Mouse (Mus musculus) liver, embryonic 15.5 days (tissue): Measurements from ENCODE around the gene Cav3. TPM values are rescaled to one million over a fixed set of nuclear protein-coding genes. Genes with fewer than 3 reads are reported as not detected.

Source experiments
- ATAC-seq: fragments of 200-750 bp; cut with Nextera tagmentation; 2 replicates; pipeline ENCODE4 v1.8.0; 2017; ENCODE audit warnings: moderate number of reproducible peaks, mild to moderate bottlenecking, moderate library complexity; ENCODE audit not compliant: insufficient read depth
- H3K27ac ChIP-seq: fragments of 300-500 bp; sonication (generic); replicated peaks from 2 replicates; pipeline ENCODE4 v1.5.1; 2015; ENCODE audit warnings: mild to moderate bottlenecking, inconsistent platforms
- H3K27me3 ChIP-seq: fragments of 300-500 bp; sonication (generic); 2 replicates; pipeline ENCODE4 v1.6.1; 2015; ENCODE audit warnings: mild to moderate bottlenecking, inconsistent platforms
- H3K36me3 ChIP-seq: fragments of 300-500 bp; sonication (generic); replicated peaks from 2 replicates; pipeline ENCODE4 v1.6.1; 2015; ENCODE audit warnings: moderate library complexity, mild to moderate bottlenecking, inconsistent platforms
- H3K4me1 ChIP-seq: fragments of 300-500 bp; sonication (generic); replicated peaks from 2 replicates; pipeline ENCODE4 v1.6.1; 2015; ENCODE audit warnings: inconsistent platforms
- H3K4me2 ChIP-seq: fragments of 300-500 bp; sonication (generic); 2 replicates; pipeline ENCODE4 v1.6.1; 2015; ENCODE audit warnings: moderate library complexity, mild to moderate bottlenecking, inconsistent platforms
- H3K4me3 ChIP-seq: fragments of 300-500 bp; sonication (generic); replicated peaks from 2 replicates; pipeline ENCODE4 v1.5.1; 2015; ENCODE audit warnings: mild to moderate bottlenecking, inconsistent platforms
- H3K9ac ChIP-seq: fragments of 300-500 bp; sonication (generic); 2 replicates; pipeline ENCODE4 v1.6.1; 2015; ENCODE audit warnings: moderate library complexity, mild to moderate bottlenecking, inconsistent platforms
- H3K9me3 ChIP-seq: fragments of 300-500 bp; sonication (generic); replicated peaks from 2 replicates; pipeline ENCODE4 v1.6.1; 2016; ENCODE audit warnings: inconsistent platforms
- WGBS: fragments of 180-500 bp; shearing (Covaris S2); methylation state at CpG from one replicate; pipeline ENCODE4 v1.1.7; 2015; ENCODE audit warnings: mixed read lengths; ENCODE audit not compliant: insufficient replicate concordance; 5-methylcytosine and 5-hydroxymethylcytosine counted together
- polyA plus RNA-seq: library from polyadenylated mRNA; unstranded; fragments of >200 nt; fragmentation: Nextera tagmentation; extraction: Ambion mirVana; gene quantifications from 2 replicates; pipeline ENCODE4 v1.2.1, GENCODE M21; 2015

Cav3 gene
- 1.6 and 2.1 TPM in 2 replicates for polyA plus RNA-seq

DNA sequence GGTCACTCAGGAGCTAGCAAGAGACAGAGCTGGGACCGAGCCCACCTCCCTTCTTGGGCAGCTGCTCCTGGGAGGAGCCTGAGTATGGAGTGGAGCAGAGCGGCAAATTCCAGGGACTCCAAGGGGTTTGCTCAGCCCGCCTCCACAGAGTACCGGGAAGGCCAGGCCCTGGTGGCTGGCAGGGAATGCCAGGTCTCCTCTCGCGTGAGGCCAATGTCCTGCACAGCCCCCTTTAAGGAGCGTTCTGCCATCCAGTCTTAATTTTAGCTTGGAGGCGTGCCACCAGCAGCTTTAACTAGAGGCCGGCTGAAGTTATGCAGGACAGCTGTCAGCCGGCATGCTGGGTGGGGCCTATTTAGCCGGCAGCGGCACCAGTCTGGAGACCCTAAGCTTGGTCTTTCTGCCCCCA lies at the start of gene Cav3:
Gene Cav3 (plus strand): TSS at position 165 of the 409 bp plus-strand sequence.
- Histone ChIP-seq H3K36me3 (no peaks in the 10 kb centered on the region), H3K9ac (no peak within 1 kb of the TSS), H3K4me3 (no peak within 1 kb of the TSS), H3K4me1 (no peaks in the 10 kb centered on the region), H3K4me2 (no peak within 1 kb of the TSS), H3K27ac (no peak within 1 kb of the TSS), H3K27me3 (no peaks in the 10 kb centered on the region), H3K9me3 (no peaks in the 10 kb centered on the region)
- ATAC-seq: no peak
- 69% methylated on average over 12 of the region's 12 CpGs for WGBS

DNA sequence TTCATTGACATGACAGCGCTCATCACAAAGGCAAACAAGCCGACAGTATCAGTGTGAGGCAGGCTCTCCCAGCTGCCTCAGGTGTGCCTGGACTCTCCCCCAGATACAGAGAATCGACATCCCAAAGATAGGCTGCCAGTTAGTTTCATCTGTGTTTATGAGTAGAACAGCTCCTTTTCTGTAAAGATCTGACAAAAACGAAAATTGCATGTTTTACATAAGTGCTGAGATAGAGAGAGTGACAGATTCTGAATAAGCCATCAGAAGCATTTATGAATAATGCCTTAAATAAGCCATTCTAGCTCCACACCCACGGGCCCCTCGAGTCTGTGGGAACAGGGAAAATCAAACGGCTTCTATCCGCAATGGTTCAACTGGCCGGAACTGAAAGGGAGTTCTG lies 40.0 kb upstream of the Cav3 start:
- Histone ChIP-seq H3K9ac (no peak overlapping the region), H3K4me1 (no peaks in the 10 kb centered on the region), H3K27ac (no peak overlapping the region), H3K9me3 (no peaks in the 10 kb centered on the region), H3K4me2 (no peak overlapping the region), H3K4me3 (no peak overlapping the region), H3K36me3 (no peaks in the 10 kb centered on the region), H3K27me3 (no peaks in the 10 kb centered on the region)
- no peak for ATAC-seq
- WGBS: 61% methylated on average over 9 of the region's 9 CpGs

DNA sequence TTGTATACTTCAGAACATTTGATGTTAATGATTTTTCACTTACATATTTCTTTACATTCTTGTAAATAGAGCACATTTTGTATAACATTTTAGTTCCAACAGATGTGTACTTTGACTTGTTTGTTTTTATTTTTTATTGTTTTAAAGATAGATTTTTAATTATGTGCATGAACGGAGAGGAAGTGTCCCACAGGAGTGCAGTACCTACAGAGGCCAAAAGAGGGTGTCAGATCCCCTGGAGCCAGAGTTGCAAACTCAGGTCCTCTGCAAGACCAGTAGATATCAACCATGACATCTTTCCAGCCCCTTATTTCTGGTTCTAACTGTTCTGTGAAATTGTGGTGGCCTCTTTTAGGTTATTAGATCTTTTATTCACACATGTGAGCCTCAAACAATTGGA lies 38.4 kb upstream of the Cav3 start:
- Histone ChIP-seq H3K27ac (no peak overlapping the region), H3K4me2 (no peak overlapping the region), H3K9me3 (no peaks in the 10 kb centered on the region), H3K27me3 (no peaks in the 10 kb centered on the region), H3K4me3 (no peak overlapping the region), H3K36me3 (no peaks in the 10 kb centered on the region), H3K4me1 (no peaks in the 10 kb centered on the region), H3K9ac (no peak overlapping the region)
- WGBS: 86% methylated on average over 1 of the region's 1 CpGs
- no peak for ATAC-seq

DNA sequence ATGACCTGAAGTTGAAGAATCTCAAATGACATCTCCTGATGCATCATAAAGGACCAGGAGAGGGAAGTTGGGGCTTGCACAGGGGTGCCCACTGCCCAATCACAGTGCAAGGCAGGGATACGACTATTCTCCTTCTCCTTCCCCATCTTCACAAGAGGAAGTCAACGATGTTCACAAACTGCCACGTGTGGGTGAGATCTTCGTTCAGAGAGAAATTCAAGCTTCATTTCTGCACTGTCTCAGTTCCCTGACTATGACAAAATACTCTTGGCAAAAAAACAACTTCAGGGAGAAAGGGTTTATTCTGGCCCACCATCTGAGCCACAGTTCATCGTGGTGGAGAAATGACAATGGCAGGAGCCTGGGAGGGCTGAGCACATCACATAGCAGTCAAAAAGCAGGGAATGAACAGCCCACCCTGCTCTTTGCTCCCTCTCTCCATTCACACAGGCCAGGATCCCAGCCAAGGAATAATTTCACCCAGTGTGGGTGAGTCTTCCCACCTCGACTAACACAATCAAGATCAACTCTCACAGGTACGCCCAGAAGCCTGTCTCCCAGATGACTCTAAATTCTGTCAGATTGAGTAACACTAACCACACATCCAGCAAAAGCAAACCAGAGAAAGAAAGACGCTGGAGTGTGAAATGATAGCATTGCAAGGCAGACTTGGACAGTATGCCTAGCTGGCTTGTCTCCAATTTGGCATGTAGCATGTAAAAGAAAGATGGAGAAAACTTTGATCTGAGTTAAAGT lies 35.4 kb upstream of the Cav3 start:
- H3K4me2 ChIP-seq: no peak overlapping the region
- H3K27ac ChIP-seq: no peak overlapping the region
- H3K9ac ChIP-seq: no peak overlapping the region
- no peaks in the 10 kb centered on the region for H3K27me3 ChIP-seq
- no peak for ATAC-seq
- no peak overlapping the region for H3K4me3 ChIP-seq
- no peaks in the 10 kb centered on the region for H3K4me1 ChIP-seq
- no peaks in the 10 kb centered on the region for H3K36me3 ChIP-seq
- no peaks in the 10 kb centered on the region for H3K9me3 ChIP-seq
- WGBS: 55% methylated on average over 8 of the region's 8 CpGs

DNA sequence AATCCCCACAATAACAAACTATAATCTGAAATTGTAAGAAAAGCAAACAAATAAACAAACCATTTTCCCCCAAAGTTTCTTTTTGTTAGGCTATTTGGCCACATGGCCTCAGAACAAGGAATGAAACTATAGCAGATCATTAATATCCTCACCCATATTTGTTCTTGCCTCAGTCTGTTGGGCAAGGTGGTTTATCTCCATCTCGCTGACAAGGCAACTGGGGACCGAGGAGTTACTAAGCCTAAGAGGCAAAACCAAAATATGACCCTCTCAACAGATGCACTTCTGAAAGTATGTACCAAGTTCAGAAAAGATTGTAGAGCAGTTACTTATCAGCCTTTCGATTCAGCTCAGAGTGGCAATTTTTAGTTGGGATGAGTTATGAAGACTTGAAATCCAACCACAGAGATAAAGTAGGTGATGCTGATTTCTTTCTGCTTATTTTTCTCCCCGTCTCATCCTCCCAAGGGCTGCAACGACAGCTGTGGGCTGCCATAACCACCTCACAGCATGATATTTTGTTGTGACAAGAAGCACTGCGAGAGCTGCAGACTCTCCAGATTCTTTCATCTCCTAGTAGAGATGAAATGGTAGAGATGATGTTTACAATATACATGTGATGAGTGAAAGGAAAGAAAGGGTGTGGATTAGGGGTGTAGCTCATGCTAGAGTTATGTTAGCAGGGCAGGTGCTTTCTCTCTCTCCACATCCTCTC lies 33.1 kb upstream of the Cav3 start:
- no peaks in the 10 kb centered on the region for H3K4me1 ChIP-seq
- no peak overlapping the region for H3K27ac ChIP-seq
- no peak overlapping the region for H3K4me3 ChIP-seq
- H3K36me3 ChIP-seq: no peaks in the 10 kb centered on the region
- H3K9ac ChIP-seq: no peak overlapping the region
- ATAC-seq: no peak
- H3K9me3 ChIP-seq: no peaks in the 10 kb centered on the region
- WGBS: 50% methylated on average over 6 of the region's 6 CpGs
- no peaks in the 10 kb centered on the region for H3K27me3 ChIP-seq
- H3K4me2 ChIP-seq: no peak overlapping the region

DNA sequence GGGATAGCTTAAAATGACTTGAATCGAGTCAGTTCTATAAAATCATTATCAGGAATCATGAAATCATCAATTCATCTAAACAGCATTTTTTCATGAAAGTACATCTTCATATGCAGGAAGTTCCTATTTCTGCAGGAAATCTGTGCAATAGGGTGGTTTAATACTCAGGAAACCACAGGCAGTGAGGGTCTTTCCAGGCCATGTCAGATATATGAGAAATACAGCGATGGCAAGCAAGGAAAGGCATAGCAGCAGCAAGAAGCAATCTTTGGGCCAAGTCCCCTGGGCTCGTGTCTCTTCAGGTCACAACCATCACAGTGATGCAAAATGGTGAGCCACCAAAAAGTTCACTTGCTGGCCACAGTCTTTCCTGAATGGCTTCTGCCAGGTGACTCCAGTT lies 13.6 kb upstream of the Cav3 start:
- no peak for ATAC-seq
- Histone ChIP-seq H3K27me3 (no peaks in the 10 kb centered on the region), H3K36me3 (no peaks in the 10 kb centered on the region), H3K4me1 (no peaks in the 10 kb centered on the region), H3K9me3 (no peaks in the 10 kb centered on the region), H3K27ac (no peak overlapping the region), H3K9ac (no peak overlapping the region), H3K4me3 (no peak overlapping the region), H3K4me2 (no peak overlapping the region)
- 28% methylated on average over 3 of the region's 3 CpGs for WGBS

DNA sequence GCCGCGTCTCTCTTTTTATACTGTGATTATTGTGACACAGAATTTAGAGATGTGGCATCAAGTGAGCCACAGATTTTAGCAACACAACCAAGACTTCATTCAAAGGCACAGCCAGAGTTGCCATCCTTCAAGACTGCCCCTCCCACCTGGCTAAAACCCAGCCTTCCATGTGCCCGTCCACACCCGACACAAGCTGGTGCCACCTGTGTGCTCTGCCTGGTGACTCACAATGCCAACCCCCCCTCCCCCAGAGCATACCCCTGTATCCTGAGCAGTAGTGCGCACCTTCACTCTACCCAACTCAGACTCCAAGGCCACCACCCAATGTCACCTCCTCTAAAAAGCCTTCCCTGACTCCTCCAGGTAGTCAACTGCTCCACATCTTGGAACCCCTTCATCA lies 2.2 kb downstream of the Cav3 start:
- H3K4me1 ChIP-seq: no peaks in the 10 kb centered on the region
- H3K4me3 ChIP-seq: no peak overlapping the region
- no peaks in the 10 kb centered on the region for H3K9me3 ChIP-seq
- 82% methylated on average over 5 of the region's 5 CpGs for WGBS
- H3K27ac ChIP-seq: no peak overlapping the region
- no peak overlapping the region for H3K4me2 ChIP-seq
- no peak for ATAC-seq
- no peaks in the 10 kb centered on the region for H3K36me3 ChIP-seq
- no peaks in the 10 kb centered on the region for H3K27me3 ChIP-seq
- no peak overlapping the region for H3K9ac ChIP-seq

DNA sequence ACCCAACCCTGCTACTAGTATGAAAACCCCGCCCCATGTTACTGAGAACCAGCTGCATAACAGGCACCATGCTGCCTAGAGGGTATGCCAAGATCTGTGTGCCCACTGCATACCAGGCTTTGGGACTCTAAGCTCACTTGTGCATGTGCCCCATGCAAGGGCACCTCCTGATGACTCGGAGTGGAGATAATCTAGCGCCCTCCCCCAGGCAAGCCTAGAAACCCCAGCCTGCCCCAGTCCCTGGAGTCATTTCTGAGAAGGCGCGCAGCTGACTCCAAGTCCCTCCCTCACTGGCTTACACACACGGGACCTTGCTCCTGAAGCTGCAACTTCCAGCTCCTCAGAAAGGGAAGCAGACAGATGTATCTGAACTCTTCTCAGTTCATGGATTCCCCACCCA lies 4.0 kb downstream of the Cav3 start:
- Histone ChIP-seq H3K4me1 (no peaks in the 10 kb centered on the region), H3K9me3 (no peaks in the 10 kb centered on the region), H3K4me2 (no peak overlapping the region), H3K4me3 (no peak overlapping the region), H3K27me3 (no peaks in the 10 kb centered on the region), H3K27ac (no peak overlapping the region), H3K36me3 (no peaks in the 10 kb centered on the region), H3K9ac (no peak overlapping the region)
- WGBS: 60% methylated on average over 6 of the region's 6 CpGs
- ATAC-seq: no peak

DNA sequence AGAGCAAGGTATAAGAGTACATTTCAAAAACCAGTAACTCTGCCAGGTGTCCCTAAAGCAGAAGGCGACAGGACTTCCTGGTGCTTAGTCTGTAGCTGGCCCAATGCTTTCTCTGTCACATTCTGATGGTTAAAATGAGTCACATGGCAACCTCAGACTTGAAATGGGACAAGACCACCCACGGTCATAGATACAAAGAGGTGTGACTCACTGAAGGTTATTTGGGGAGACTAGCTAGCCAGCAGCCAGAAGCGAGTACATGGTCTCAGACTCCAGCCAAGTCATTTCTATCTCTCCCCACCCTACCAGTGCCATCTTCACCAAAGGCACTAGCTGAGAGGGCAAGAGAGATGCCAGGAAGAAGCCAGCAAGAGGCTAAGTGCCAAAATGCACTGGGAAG lies 6.1 kb downstream of the Cav3 start:
- no peaks in the 10 kb centered on the region for H3K36me3 ChIP-seq
- H3K4me1 ChIP-seq: no peaks in the 10 kb centered on the region
- ATAC-seq: no peak
- no peak overlapping the region for H3K4me3 ChIP-seq
- H3K9ac ChIP-seq: no peak overlapping the region
- 54% methylated on average over 3 of the region's 3 CpGs for WGBS
- H3K9me3 ChIP-seq: no peaks in the 10 kb centered on the region
- H3K27ac ChIP-seq: no peak overlapping the region
- H3K27me3 ChIP-seq: no peaks in the 10 kb centered on the region
- no peak overlapping the region for H3K4me2 ChIP-seq

DNA sequence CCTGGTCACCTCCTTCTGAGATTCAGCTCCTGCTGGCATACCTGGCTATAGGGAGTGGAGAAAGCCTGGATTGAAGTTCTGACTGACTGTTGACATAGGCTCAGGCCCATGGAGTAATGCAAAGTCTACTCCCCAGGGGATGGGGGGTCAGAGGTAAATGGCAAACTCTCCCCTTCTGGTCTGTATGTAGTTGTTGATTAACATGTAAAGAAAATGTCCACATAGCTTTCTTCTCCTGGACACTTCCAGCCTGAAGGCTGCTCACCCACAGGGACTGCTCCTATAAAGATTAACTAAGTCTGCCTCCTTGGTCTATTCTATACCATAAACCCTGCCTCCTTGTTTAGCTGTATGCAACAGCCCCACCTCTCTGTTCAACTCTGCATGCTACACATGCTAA lies 6.7 kb downstream of the Cav3 start:
- Histone ChIP-seq H3K27me3 (no peaks in the 10 kb centered on the region), H3K4me2 (no peak overlapping the region), H3K9ac (no peak overlapping the region), H3K4me3 (no peak overlapping the region), H3K27ac (no peak overlapping the region), H3K4me1 (no peaks in the 10 kb centered on the region), H3K9me3 (no peaks in the 10 kb centered on the region), H3K36me3 (no peaks in the 10 kb centered on the region)
- ATAC-seq: no peak; the same call in 1 of the 2 replicates

DNA sequence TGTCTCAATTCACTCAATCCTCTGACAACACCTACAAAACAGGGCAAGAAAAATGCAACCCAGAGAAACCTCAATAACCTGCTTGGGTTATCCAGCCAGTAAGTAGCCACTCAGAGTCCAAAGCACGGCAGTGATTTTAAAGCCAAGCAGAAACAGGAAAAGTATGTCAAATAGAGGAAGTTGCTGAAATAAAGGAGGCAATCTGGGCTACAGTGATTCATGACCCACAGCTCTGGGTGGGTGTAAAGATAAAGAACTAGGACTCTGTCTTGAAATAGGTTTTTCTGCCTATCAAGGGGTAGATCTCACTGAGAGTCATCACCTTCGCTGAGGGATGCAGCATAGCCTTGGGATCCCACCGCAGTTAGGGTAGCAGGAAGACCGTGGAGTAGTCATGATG lies 12.3 kb downstream of the Cav3 start:
- WGBS: 23% methylated on average over 4 of the region's 4 CpGs
- Histone ChIP-seq H3K9me3 (no peaks in the 10 kb centered on the region), H3K4me3 (no peak overlapping the region), H3K36me3 (no peaks in the 10 kb centered on the region), H3K27me3 (no peaks in the 10 kb centered on the region), H3K4me2 (no peak overlapping the region), H3K27ac (no peak overlapping the region), H3K9ac (no peak overlapping the region), H3K4me1 (no peaks in the 10 kb centered on the region)
- no peak for ATAC-seq
